Mouse (Mus musculus): ENCODE results near the gene Dspp. TPM values are rescaled to one million over a fixed set of nuclear protein-coding genes. Genes with fewer than 3 reads are reported as not detected.

Gene Dspp
- total RNA-seq, 2 experiments from 2014 or later: not detected

GRCm38 (mm10) chr5:104157701-104158100 lies 12.8 kb upstream of the Dspp start:
- H3K27ac ChIP-seq: peak overlapping the region; percentile 87
- no peak for DNase-seq (ENCODE audit: low spot score in 2 of 2)
- no peak overlapping the region for H3K4me3 ChIP-seq
- TF ChIP-seq CTCF (conservative IDR thresholded peaks at IDR 0.05): no peak

GRCm38 (mm10) chr5:104158332-104159052 lies 12.0 kb upstream of the Dspp start:
- DNase-seq (ENCODE audit: low spot score in 2 of 2): peak; percentile 75 to 78
- Histone ChIP-seq H3K27ac (peak overlapping the region; percentile 87), H3K4me3 (no peak overlapping the region)
- TF ChIP-seq CTCF (conservative IDR thresholded peaks at IDR 0.05): no peak

GRCm38 (mm10) chr5:104160581-104160980 lies 9.9 kb upstream of the Dspp start:
- DNase-seq (ENCODE audit: low spot score in 2 of 2): no peak
- H3K27ac ChIP-seq: no peak overlapping the region; the same call in 1 of the 2 replicates
- TF ChIP-seq CTCF (conservative IDR thresholded peaks at IDR 0.05): no peak
- no peak overlapping the region for H3K4me3 ChIP-seq

GRCm38 (mm10) chr5:104161390-104161789 lies 9.1 kb upstream of the Dspp start:
- DNase-seq (ENCODE audit: low spot score in 2 of 2): no peak
- TF ChIP-seq CTCF (conservative IDR thresholded peaks at IDR 0.05): no peak
- Histone ChIP-seq H3K27ac (no peak overlapping the region), H3K4me3 (no peak overlapping the region)

- H3K4me3 ChIP-seq: no peak overlapping the region
- no peak overlapping the region for H3K27ac ChIP-seq
- DNase-seq (ENCODE audit: low spot score in 2 of 2): no peak
- no peak for TF ChIP-seq CTCF (conservative IDR thresholded peaks at IDR 0.05)
Observed at GRCm38 (mm10) chr5:104163536-104163935, 7.0 kb upstream of the Dspp start.

GRCm38 (mm10) chr5:104173094-104173493 lies 2.6 kb downstream of the Dspp start:
- Histone ChIP-seq H3K27ac (peak overlapping the region; percentile 82), H3K4me3 (no peak overlapping the region)
- peak; percentile 47 to 55 for DNase-seq (ENCODE audit: low spot score in 2 of 2)
- peak; percentile 15 for TF ChIP-seq CTCF (conservative IDR thresholded peaks at IDR 0.05)

- Histone ChIP-seq H3K27ac (no peak overlapping the region), H3K4me3 (no peak overlapping the region)
- no peak for TF ChIP-seq CTCF (conservative IDR thresholded peaks at IDR 0.05)
- DNase-seq (ENCODE audit: low spot score in 2 of 2): no peak
Observed at GRCm38 (mm10) chr5:104183743-104184142, 13.2 kb downstream of the Dspp start.

GRCm38 (mm10) chr5:104187281-104187680 lies 16.8 kb downstream of the Dspp start:
- 0 out of 2 replicates have a peak, but pooled peaks have one; percentile 8 for TF ChIP-seq CTCF (conservative IDR thresholded peaks at IDR 0.05)
- no peak for DNase-seq (ENCODE audit: low spot score in 2 of 2)
- no peak overlapping the region for H3K4me3 ChIP-seq
- peak overlapping the region; percentile 59 for H3K27ac ChIP-seq

GRCm38 (mm10) chr5:104195086-104195485 lies 24.6 kb downstream of the Dspp start:
- peak in 1 of 2 experiments; percentile 49 for DNase-seq (ENCODE audit: low spot score in 2 of 2)
- 0 out of 2 replicates have a peak overlapping the region, but pooled peaks have one; percentile 46 for H3K27ac ChIP-seq
- no peak overlapping the region for H3K4me3 ChIP-seq
- TF ChIP-seq CTCF (conservative IDR thresholded peaks at IDR 0.05): no peak

- no peak for TF ChIP-seq CTCF (conservative IDR thresholded peaks at IDR 0.05)
- no peak overlapping the region for H3K27ac ChIP-seq
- peak in 1 of 2 experiments; percentile 13 for DNase-seq (ENCODE audit: low spot score in 2 of 2)
- no peak overlapping the region for H3K4me3 ChIP-seq
Observed at GRCm38 (mm10) chr5:104201153-104201950, 30.8 kb downstream of the Dspp start.

- DNase-seq (ENCODE audit: low spot score in 2 of 2): no peak
- Histone ChIP-seq H3K27ac (peak within 1 kb of the TSS; percentile 25; the same call in 1 of the 2 replicates), H3K4me3 (no peak within 1 kb of the TSS)
- TF ChIP-seq CTCF (conservative IDR thresholded peaks at IDR 0.05): no peak
Observed at GRCm38 (mm10) chr5:104202351-104202750, 31.8 kb downstream of the Dspp start, which contains the start of gene Dmp1. TSS of gene Dmp1 (plus strand) at chr5:104202613.

- Histone ChIP-seq H3K4me3 (no peak overlapping the region), H3K27ac (no peak overlapping the region)
- TF ChIP-seq CTCF (conservative IDR thresholded peaks at IDR 0.05): no peak
- no peak for DNase-seq (ENCODE audit: low spot score in 2 of 2)
Observed at GRCm38 (mm10) chr5:104212531-104212930, 42.0 kb downstream of the Dspp start.

GRCm38 (mm10) chr5:104218926-104219325 lies 48.4 kb downstream of the Dspp start:
- peak; percentile 91 for TF ChIP-seq CTCF (conservative IDR thresholded peaks at IDR 0.05)
- H3K4me3 ChIP-seq: no peak overlapping the region
- no peak overlapping the region for H3K27ac ChIP-seq
- DNase-seq (ENCODE audit: low spot score in 2 of 2): peak; percentile 26 to 69

All from layer of hippocampus, adult 2 months (tissue).